Mouse (Mus musculus): ENCODE measurements around the gene Rfx8.

DNA sequence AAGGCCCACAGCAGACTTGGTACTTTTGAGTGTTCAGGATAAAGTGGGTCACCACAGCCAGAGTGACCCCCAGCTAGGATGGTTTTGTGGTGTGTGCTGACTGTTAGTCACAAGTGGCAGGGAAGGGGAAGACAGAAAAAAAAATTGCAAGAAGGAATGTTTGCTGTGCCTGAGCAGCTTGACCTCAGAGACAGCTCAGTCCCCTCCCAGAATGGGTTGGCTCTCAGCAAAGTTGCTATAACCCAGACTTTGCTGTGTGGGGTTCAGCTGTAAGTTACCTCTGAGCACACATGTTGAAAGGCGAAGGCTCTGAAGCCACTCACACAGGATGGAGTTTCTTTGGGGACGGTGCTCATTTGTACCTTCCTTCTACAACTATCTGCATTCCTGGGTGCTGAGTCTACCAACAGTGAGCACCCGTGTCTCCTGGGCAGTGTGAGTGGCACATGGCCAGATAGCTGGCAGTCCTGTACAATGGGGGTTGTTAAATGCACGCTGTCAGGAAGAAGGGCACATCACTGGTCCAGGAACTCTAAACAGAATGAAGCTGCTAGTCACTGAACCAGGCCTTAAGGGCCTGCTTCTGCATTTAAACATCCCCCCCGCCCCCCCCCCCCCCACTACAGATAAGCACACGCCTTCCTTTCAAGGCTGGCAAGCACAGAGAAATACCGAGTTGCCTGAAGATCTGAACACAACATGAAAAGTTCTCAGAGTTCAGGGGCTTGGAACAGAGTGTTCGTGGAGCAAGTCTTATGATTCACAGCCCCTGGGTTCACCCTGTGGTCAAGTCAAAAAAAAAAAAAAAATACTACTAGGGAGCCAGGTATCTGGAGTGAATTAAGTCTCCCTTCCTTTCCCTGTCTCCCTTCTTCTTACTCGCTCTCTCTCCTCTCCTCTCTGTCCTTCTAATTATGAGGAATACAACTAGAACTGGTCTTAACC is 38.7 kb upstream of the Rfx8 start:
- TF ChIP-seq POLR2A (IDR thresholded peaks at IDR 0.05; ENCODE audit: borderline replicate concordance, extremely low read depth, insufficient read depth, insufficient read length, poor library complexity, severe bottlenecking) (no peak), CTCF (IDR thresholded peaks at IDR 0.05; ENCODE audit: borderline replicate concordance, extremely low read depth, insufficient read depth, insufficient read length) (no peak)

Data from brain, embryonic 14.5 days (tissue).